Mouse (Mus musculus) CH12.LX (cell line): ENCODE results near the gene Polr2b.

Experiments used
- CHD1 ChIP-seq: IDR thresholded peaks from 2 replicates; pipeline ENCODE4 v1.6.1; 2012; ENCODE audit warnings: low read depth, low read length, improper control_type of control experiment, inconsistent platforms
- CHD2 ChIP-seq: IDR thresholded peaks from 2 replicates; pipeline ENCODE4 v1.6.1; 2011; ENCODE audit warnings: low read length, improper control_type of control experiment
- E2F4 ChIP-seq: IDR thresholded peaks from 2 replicates; pipeline ENCODE4 v1.6.1; 2011; ENCODE audit warnings: low read depth, low read length, improper control_type of control experiment; ENCODE audit not compliant: insufficient replicate concordance
- GABPA ChIP-seq: IDR thresholded peaks from 2 replicates; pipeline ENCODE4 v1.6.1; 2012; ENCODE audit warnings: low read depth, low read length, improper control_type of control experiment, inconsistent platforms; ENCODE audit not compliant: insufficient replicate concordance
- JUND ChIP-seq: conservative IDR thresholded peaks from 2 replicates; pipeline ENCODE4 v1.6.1; 2011; ENCODE audit warnings: low read depth, low read length, improper control_type of control experiment
- MAFK ChIP-seq: IDR thresholded peaks from 2 replicates; pipeline ENCODE4 v1.6.1; 2011; ENCODE audit warnings: low read length, improper control_type of control experiment; ENCODE audit not compliant: insufficient replicate concordance
- UBTF ChIP-seq: IDR thresholded peaks from 2 replicates; pipeline ENCODE4 v1.6.1; 2012; ENCODE audit warnings: low read depth, mild to moderate bottlenecking, inconsistent platforms, low read length, improper control_type of control experiment, moderate library complexity
- USF1 ChIP-seq: IDR thresholded peaks from 2 replicates; pipeline ENCODE4 v1.6.1; 2014; ENCODE audit warnings: low read depth, mild to moderate bottlenecking, inconsistent platforms, low read length, improper control_type of control experiment
- ZMIZ1 ChIP-seq: IDR thresholded peaks from 2 replicates; pipeline ENCODE4 v1.6.1; 2012; ENCODE audit warnings: low read depth, mild to moderate bottlenecking, inconsistent platforms, low read length, improper control_type of control experiment
- ZNF384 ChIP-seq: IDR thresholded peaks from 2 replicates; pipeline ENCODE4 v1.6.1; 2012; ENCODE audit warnings: low read depth, low read length, improper control_type of control experiment, inconsistent platforms

DNA sequence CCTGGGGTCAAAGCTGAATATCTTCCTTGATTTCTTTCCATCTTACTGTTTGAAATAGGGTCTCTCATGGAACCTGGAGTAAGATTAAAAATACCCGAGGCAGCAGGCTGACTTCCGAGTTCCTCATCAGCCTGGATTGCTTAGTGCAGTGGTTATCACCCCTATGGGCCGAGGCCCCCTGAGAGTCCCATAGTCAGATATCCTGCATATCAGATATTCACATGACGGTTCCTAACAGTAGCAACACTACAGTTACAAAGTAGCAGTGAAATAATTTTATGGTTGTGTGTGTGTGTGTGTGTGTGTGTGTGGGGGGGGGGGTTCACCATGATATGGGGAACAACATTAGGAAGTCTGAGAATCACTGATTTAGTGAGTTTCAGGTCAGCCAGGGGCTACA, 48.8 kb upstream of the Polr2b start:
- no peak for TF ChIP-seq CHD1
- TF ChIP-seq GABPA = no peak
- TF ChIP-seq ZMIZ1 = no peak
- TF ChIP-seq E2F4 = no peak
- no peak for TF ChIP-seq MAFK
- TF ChIP-seq CHD2 = no peak
- no peak for TF ChIP-seq USF1
- TF ChIP-seq UBTF = no peak
- no peak for TF ChIP-seq ZNF384
- TF ChIP-seq JUND = no peak
